Mouse (Mus musculus) kidney, adult 10 weeks (tissue): ENCODE results near the gene Olfr1278. TPM values are rescaled to one million over a fixed set of nuclear protein-coding genes. Genes with fewer than 3 reads are reported as not detected.

Experiments
- polyA plus RNA-seq: library from polyadenylated mRNA; stranded (reverse); fragments of 350-450 nt; fragmentation: Illumina TruSeq; extraction: RNeasy Lipid Tissue Mini Kit (QIAGEN cat#74804); gene quantifications from one replicate; pipeline ENCODE4 v1.2.3, GENCODE M21; 2014; ENCODE audit warnings: low read depth, low replicate concordance

The Olfr1278 gene
- not detected for polyA plus RNA-seq

DNA sequence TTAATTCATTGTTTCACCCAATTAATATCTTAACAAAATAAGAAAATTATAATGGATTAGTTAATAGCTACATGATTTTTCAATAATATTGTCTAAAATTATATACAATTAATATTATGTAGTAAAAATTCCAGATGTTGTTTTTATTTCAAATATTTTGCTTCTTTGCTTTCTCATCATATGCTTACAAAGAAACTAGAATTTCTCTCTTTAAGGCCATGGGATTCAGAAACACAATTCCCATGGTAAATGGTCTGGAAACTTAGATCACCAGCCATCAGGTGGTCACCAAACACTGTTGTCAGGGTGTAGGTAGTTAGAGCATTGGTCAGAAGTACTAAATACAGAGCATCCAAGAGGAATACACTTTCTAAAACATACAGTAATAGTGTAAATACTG lies at the start of gene Olfr1278:
Gene Olfr1278, plus strand, starts transcription at position 301 of the 400 bp plus-strand sequence.

DNA sequence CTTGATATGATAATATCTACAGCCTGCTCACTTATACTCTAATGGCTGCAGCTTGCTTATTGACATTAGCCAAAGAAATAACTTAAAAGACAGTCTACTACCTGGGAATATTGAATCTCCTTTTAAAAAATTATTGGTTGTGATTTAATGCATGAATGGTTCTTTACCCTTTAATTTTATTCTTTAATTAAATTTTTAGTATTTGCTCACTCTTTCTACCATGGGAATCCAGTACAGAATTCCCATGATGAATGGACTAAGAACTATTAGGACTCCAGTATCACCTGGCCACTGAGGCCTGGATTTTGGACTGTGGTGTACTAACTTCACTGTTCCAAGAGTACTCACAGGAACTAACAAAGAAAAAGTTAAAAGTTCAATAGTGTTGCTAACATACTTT lies 35.7 kb upstream of the Olfr1278 start, which contains the start of gene Olfr1276:
Gene Olfr1276, plus strand, starts transcription at position 301 of the 400 bp plus-strand sequence.

DNA sequence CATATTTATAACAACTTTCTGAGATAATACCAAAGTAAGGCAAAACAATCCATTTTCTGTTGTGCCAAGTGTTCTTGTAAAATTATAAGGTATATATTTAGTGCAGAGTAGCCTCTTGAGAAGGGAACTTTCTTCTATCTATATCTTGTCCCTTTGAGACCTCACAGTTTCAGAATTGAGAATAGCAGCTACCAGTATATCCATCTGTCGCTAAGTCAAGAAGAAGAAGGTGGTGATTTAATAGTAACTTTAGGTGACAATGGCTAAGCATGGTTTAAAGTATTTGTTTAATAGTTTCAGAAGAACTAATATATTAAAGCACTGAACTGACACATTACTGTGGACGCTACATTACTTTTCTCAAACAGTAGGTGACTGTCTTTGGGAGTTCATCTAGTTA lies 15.9 kb upstream of the Olfr1278 start, which contains the start of gene Olfr1277:
Gene Olfr1277, minus strand, starts transcription at position 101 of the 400 bp plus-strand sequence.

DNA sequence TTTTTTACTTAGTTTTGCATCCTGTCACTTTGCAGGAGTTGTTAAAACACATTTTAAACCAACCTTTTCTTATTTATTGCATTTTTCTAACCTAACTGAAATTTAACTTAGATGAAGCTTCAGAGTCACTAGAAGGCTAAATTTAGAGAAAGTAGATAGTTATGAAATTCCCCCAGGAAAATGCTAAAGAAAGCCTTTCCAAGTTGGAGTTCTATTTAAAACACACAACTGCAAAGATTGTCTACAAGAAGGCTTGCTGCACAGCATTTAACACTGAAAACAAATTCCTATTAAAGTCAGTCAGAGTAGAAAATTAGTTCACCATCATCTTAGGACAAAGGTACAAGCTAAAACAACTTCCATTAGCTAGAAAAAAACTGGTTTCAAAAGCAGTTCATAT lies 10.4 kb downstream of the Olfr1278 start, which contains the start of gene Olfr1279:
Gene Olfr1279, plus strand, starts transcription at position 262 of the 400 bp plus-strand sequence.

DNA sequence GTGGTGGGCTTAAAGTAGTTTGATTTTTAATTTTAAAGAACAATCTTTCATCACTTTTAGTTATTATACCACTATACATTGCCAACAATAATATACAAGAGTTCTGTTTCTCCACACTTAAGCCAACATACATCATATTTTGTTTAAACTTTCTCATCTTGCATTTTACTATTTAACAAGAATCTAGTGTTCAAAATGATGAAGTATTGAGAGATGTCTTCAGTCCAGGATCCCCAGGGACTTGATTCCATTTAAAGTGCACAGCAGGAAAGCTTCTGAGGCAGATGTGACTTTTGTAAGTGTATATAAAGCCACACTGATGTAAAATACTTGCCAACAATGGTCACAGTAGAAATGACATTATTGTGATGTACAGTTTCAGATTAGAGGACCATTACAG lies 23.8 kb downstream of the Olfr1278 start, which contains the start of gene Olfr1280:
Gene Olfr1280, plus strand, starts transcription at position 301 of the 400 bp plus-strand sequence.

DNA sequence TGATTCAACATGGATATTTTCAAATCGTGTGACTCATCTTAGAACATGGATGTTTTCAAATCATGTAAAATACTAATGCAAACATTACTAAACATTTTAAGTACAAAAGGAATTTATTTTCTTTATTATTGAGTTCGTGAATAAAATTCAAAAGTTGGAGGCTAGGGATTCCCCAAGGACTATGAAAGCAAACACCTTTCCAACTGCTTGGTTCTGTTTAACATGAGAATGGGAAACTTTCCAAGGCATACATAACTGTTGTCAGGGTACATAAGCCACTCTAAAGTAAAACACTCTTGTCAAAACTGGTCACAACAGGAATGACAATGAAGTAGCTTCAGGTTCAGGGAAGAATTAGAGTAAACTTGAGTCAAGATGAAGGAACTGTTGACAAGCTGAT lies 36.3 kb downstream of the Olfr1278 start, which contains the start of gene Olfr1281:
Gene Olfr1281, plus strand, starts transcription at position 301 of the 400 bp plus-strand sequence.

DNA sequence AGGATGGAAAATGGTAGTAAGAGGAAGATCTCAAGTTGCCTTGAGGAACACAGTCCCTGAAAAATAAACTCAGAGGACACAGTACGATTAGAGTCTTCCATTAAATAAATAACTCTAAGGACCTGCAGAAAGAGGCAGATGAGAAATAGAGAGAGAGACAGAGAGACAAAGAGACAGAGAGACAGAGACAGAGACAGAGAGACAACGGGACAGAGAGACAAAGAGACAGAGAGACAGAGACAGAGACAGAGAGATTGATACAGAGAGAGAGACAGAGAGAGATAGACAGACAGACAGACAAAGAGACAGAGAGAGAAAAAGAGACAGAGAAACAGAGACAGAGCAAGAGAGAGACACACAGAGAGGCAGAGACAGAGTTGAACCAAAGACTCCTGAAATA lies 46.0 kb downstream of the Olfr1278 start, which contains the start of gene Olfr1282:
Gene Olfr1282, minus strand, starts transcription at position 101 of the 400 bp plus-strand sequence.

Other genes starting within 250 kb of the Olfr1278 start
- not detected for gene Gm13941, start 184.2 kb upstream of the Olfr1278 start, polyA plus RNA-seq
- gene Gm15130, start 137.2 kb upstream of the Olfr1278 start, polyA plus RNA-seq, result not detected
- not detected for gene 4930430A15Rik, start 60.5 kb upstream of the Olfr1278 start, polyA plus RNA-seq
- not detected for gene Olfr1275, start 54.9 kb upstream of the Olfr1278 start, polyA plus RNA-seq
- not detected for gene Olfr1276, start 35.6 kb upstream of the Olfr1278 start, polyA plus RNA-seq
- not detected for gene Olfr1277, start 16.0 kb upstream of the Olfr1278 start, polyA plus RNA-seq
- not detected for gene Olfr1279, start 10.5 kb downstream of the Olfr1278 start, polyA plus RNA-seq
- not detected for gene Olfr1280, start 23.9 kb downstream of the Olfr1278 start, polyA plus RNA-seq
- gene Olfr1281, start 36.4 kb downstream of the Olfr1278 start, polyA plus RNA-seq, result not detected
- not detected for gene Olfr1282, start 45.9 kb downstream of the Olfr1278 start, polyA plus RNA-seq
- gene Olfr1283, start 76.7 kb downstream of the Olfr1278 start, polyA plus RNA-seq, result not detected
- not detected for gene Olfr1284, start 85.4 kb downstream of the Olfr1278 start, polyA plus RNA-seq
- not detected for gene Olfr1286, start 133.0 kb downstream of the Olfr1278 start, polyA plus RNA-seq
- not detected for gene Olfr1287, start 159.0 kb downstream of the Olfr1278 start, polyA plus RNA-seq
- gene Olfr1288, start 184.0 kb downstream of the Olfr1278 start, polyA plus RNA-seq, result not detected
- gene Olfr1289, start 190.7 kb downstream of the Olfr1278 start, polyA plus RNA-seq, result not detected
- not detected for gene Olfr1290, start 203.7 kb downstream of the Olfr1278 start, polyA plus RNA-seq
- gene Olfr1291-ps1, start 207.0 kb downstream of the Olfr1278 start, polyA plus RNA-seq, result not detected
- gene Olfr1293-ps, start 235.1 kb downstream of the Olfr1278 start, polyA plus RNA-seq, result not detected